Mouse (Mus musculus) telencephalon, adult 2 months (tissue): ENCODE data around the gene Dcps.
A peak's percentile ranks its signal among the peaks of the same experiment; 100 is the strongest.

Experiments used
- DNase-seq: peaks from one replicate; pipeline ENCODE4 v3.0.0-alpha.2; 2011; ENCODE audit warnings: low read depth, low spot score

Dcps gene

DNA sequence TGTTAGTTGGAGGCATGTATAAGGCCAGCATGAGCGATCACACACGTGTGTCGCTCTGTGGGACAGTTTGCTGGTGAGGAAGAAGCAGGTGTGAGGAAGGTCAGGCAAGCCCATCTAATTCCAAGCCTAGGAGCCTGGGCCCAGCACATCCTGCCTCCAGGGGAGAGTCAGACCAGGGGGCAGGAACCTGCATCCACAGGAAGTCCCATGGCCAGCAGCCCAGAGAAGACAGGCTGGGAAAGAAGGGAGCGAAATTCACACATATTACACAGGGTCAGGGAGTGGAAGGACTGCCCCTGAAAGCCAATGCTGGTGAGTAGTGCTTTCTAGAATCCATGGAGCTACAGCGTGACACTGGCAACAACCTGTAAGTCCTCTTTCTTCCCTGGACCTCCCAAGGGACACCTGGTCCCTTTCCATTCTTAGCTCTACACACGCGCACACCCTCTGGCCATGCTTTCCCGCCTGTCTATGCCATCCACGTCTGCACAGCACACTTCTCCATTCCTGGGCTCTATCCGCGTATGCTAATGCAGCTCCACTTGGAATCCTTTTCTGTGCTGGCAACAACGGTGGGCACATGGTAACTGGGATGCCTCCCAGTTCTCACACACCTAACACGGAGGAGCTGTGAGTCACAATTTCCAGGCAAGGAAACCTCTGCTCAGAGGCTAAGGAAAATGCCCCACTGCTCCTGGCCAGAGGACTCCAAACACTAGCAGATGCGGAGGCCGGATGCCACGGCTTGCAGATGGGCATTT, 44.0 kb downstream of the Dcps start:
- peak; percentile 52 for DNase-seq

DNA sequence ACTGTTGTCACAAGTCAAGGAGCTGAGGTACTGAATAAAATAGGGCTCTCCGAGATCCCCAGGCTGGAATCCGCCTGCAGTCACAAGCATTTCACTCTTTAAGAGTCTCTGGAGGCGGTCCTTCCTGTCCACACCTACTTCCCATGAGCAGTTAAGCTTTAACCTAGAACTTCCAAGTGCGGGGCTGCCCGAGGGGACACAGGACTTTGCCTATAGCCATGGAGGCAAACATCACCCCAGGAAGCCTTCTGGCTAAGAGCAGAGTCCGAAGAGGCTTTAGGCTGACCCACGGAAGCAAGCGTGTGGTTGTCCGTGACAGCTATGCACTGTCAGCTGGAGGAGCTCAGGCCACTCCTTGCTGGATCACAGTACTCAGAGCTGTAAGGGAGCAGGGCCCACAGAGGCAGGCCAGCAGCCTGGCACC, 46.9 kb downstream of the Dcps start:
- DNase-seq = no peak

DNA sequence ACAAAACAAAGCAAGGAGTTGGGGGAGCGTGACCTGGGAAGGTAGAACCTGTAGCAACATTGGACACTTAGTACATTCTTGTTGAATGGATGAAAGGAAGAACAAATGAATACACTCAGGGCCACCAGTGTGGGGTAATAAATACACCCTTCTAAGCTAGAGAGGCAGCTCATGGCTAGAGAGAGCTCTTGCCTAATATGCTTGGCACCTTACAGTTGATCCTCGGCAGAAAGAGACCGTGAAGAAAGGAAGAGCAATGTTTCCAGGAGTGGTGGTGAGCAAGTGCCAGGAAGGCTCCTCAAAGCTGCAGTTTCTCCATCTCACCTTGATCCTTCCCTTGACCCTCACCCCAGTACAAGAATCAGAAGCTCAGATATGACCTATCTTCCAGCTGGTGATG, 47.3 kb downstream of the Dcps start:
- no peak for DNase-seq

DNA sequence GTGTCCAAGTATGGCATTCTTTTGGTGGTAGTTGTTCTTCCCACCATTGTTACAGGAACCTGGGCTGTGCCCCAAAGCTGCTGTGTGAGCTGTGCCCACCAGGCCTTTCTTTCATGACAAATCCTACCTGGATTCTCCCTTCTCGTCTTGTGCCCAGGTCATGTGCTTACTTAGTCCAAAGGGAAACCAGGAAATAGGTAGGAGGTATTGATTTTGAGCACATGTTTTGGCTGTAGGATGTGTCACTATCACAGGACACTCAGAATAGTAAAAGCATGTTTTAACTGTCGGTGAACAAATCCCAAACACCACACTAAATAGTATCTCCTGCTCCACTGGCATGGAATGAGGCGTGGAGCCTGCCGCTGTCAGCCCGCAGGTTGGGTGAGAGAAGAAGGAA, 48.3 kb downstream of the Dcps start:
- DNase-seq = no peak

GRCm38 (mm10) chr9:35127147-35127546, 48.7 kb downstream of the Dcps start:
- DNase-seq = no peak

GRCm38 (mm10) chr9:35124678-35124955, 51.2 kb downstream of the Dcps start:
- DNase-seq = no peak

GRCm38 (mm10) chr9:35123804-35124677, 51.8 kb downstream of the Dcps start:
- DNase-seq = no peak

DNA sequence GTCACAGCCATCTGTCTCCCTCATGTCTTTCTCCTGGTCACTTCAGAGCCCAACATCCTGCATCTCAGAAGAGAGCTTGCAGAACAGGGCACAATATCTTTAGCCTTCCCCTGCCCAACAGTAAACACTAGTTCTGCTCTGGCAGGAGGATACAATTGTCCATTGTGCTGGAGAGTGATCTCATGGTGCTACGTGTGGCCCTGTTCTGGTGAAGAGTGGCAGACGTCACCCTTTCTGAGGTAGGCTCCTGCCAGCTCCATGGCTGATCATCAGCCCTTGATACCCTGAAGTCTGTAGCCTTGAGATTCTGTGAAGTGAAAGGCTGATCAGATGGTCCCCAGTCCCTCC, 52.4 kb downstream of the Dcps start:
- DNase-seq = no peak

GRCm38 (mm10) chr9:35122551-35123266, 53.2 kb downstream of the Dcps start:
- DNase-seq = no peak

DNA sequence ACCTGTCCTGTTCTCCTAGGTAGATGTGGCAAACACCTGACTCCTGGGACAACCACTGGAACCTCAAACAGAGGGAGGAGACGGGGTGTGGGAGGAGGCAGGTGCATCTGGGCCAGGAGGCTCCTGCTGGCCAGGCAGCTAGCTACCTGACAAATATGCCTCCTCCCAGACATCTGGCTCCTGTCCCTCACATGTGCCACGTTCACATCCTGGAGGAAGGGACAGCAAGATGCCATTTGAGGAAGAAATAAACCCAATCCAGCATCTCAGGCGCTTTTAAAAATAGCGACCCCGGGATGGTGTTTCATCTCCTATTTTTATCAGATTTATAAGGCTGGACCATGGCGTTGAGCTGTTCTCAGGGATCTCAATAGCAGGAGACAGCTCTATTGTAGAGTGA, 56.7 kb downstream of the Dcps start, which contains the start of gene St3gal4:
St3gal4 (minus strand) TSS at position 101 of the 400 bp plus-strand sequence.
- DNase-seq = no peak

DNA sequence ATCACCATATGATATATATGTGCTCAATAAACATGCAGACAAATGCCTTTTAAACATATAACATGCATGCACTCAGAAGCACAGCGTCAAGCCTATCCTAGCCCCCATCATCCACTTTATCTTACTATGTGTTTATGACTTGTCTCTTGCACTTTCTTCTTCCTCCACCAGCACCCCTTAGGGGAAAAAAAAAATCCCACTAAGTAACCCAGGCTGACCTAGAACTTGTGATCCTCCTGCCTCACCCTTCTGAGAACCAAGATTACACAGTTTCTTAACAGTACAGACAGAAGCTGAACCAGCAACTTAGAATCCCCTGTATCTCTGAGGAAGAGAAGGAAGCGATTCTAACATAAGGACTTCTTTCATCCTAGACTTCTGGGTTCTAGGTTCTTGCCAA, 57.3 kb downstream of the Dcps start:
- DNase-seq = no peak

DNA sequence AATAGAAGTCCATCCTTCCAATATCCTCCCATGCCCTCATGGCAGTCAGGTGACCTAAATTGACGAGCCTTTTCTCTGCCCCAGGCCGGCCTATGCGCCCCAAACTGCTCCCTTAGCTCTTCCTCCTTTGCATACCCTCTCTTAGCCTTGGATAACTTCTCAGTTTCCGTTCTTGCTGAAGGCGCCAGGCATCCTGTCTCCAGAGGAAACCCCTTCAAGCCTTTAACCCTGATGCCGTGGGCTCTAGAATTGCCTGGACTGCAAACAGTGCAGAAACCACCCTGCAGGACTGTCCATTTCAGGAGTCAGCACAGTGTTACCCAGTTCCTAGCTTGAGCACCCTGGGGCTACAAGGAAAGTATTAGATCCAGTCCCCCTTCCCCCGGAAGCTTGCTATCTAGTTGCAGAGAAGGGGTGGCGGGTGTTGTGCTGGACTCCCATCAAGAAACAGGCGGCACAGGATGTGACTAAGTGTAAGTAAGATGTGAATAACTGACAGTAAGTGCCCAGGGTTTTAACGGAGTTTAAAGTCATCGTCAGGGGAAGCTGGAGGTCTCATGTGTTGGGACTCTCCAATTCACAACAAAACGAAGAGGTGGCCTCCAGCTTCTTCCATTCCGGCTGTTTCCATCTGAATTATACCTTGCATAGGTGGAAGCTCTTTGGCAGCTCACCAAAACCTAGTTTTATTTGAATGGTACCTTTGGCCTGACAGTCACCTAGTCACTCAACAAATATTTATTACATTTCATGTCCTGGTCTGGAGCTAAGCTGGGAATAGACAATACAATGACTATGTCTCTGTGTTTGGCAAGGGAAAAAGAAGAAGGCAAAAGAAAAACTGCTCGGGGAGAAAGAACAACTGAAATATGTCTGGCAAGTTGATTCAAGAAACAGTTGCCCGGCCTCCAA, 58.2 kb downstream of the Dcps start:
- no peak for DNase-seq

DNA sequence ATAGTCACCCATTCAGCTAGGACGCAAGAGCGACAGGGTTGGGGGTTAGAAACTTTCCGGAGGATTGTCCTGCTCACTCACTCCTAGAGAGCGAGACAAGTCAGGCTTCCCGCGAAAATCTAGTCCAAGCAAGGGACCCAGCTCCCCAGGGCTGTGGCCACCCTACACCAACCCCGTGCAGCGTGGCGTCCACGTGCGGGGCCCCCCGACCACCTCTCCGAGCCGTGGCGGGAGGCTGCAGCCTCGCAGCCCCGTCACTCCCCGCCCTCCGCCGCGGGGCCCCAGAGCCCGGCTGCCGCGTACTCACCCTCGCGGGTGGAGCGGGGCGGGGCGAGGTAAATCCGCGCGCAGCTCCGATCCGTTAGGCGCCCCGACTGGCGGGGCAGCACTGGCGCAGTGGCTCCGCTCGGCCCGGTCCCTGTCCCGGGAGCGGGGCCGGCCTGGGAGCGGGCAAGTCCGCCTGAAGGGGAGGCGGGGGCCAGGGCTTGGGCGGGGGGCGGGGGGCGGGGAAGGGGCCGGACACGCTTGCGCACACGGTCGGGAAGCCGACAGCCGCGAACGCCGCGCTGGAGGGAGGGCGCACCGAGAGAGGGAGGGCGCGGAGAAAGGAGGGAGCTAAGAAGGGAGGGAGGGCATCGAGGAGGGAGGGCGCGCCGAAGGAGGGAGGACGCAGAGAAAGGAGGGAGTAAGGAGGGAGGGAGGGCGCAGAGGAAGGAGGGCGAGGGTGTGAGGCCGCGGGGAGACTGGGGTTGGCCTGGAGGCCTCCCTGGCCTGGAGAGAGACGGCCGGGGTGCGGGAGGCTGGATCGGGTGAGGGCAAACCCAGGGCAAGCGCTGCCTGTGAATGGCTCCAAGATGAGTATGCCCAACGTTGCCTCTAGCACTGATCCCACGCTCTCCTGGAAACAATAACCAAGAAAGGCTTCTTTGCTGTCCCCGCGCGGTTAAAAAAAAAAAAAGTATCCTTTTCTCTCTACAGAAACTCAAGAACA, 59.2 kb downstream of the Dcps start:
- DNase-seq = no peak

DNA sequence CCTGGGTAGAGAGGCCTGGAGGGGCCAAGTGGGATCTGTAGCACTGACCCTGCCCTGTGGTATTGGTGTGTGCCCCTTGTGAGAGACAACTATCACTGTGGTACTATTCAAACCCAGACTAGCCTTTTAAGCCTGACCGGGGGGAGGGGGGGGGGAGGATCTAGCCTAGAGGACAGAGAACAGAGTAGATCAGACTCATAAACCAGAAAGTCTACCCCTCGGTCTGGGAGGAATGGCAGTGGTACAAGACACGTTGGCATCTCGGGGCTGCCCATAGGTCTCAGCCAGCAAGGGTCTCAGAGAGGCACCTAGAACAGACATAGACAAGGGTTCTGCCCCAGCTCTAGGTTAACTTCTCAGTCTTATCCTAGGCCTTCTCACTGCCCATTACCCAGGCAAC, 60.1 kb downstream of the Dcps start:
- DNase-seq = no peak

GRCm38 (mm10) chr9:35115299-35115698, 60.6 kb downstream of the Dcps start:
- no peak for DNase-seq

GRCm38 (mm10) chr9:35114234-35114633, 61.6 kb downstream of the Dcps start:
- no peak for DNase-seq

- DNase-seq = no peak
These were observed 63.8 kb downstream of the Dcps start for GRCm38 (mm10) chr9:35111941-35112595.

DNA sequence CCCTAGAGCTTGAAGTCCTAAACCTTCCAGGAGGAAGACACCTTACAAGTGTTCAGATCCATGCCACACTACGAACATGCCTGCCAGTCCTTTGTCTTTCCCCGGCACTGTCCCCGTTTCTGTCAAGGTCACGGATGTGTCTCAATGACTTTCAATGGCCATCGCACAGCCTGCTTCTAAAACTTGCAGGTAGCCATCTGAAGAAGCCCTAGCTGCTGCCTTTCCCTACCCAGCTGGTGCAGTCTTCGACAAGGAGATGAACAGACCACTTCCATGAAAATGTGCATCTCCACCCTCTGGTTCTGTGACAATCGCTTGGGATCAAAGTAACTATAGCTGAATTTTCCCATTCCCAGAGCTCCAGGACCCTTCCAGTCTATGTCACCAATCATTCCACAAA, 64.4 kb downstream of the Dcps start:
- no peak for DNase-seq

- DNase-seq = no peak
These were observed 65.3 kb downstream of the Dcps start for GRCm38 (mm10) chr9:35110567-35110966.

GRCm38 (mm10) chr9:35110051-35110450, 65.8 kb downstream of the Dcps start:
- no peak for DNase-seq
